Mouse (Mus musculus) layer of hippocampus, postnatal 36 days (tissue): Measurements from ENCODE around the gene Hk1. TPM values are rescaled to one million over a fixed set of nuclear protein-coding genes. Genes with fewer than 3 reads are reported as not detected.
A peak's percentile ranks its signal among the peaks of the same experiment; 100 is the strongest.

Experiments
- DNase-seq, 2 experiments: peaks; one replicate each; pipeline ENCODE4 v3.0.0; 2022
- total RNA-seq, 2 experiments: library from RNA; stranded (reverse); gene quantifications; 2 replicates each; pipeline ENCODE4 v1.2.3; 2021

Hk1 gene
- total RNA-seq, 2 experiments from 2014 or later = 287 to 297 TPM

- no peak for DNase-seq
Observed at GRCm38 (mm10) chr10:62264299-62264698, 115.4 kb downstream of the Hk1 start.

- peak; percentile 35 to 42 for DNase-seq
Observed at GRCm38 (mm10) chr10:62261115-62261886, 118.4 kb downstream of the Hk1 start.

GRCm38 (mm10) chr10:62258298-62258697 is 121.4 kb downstream of the Hk1 start:
- no peak for DNase-seq

GRCm38 (mm10) chr10:62252496-62253235 is 127.0 kb downstream of the Hk1 start:
- no peak for DNase-seq

GRCm38 (mm10) chr10:62252000-62252488 is 127.7 kb downstream of the Hk1 start, which contains the start of gene Tacr2:
Tacr2 (plus strand) TSS chr10:62252438.
- no peak for DNase-seq

GRCm38 (mm10) chr10:62247815-62248214 is 131.9 kb downstream of the Hk1 start:
- DNase-seq = no peak

GRCm38 (mm10) chr10:62247156-62247555 is 132.6 kb downstream of the Hk1 start:
- DNase-seq = no peak

- no peak for DNase-seq
Observed at GRCm38 (mm10) chr10:62244067-62244466, 135.6 kb downstream of the Hk1 start.

- DNase-seq = peak in 1 of 2 experiments; percentile 37
Observed at GRCm38 (mm10) chr10:62242896-62243295, 136.8 kb downstream of the Hk1 start.

GRCm38 (mm10) chr10:62242358-62242757 is 137.3 kb downstream of the Hk1 start:
- no peak for DNase-seq

GRCm38 (mm10) chr10:62239270-62239669 is 140.4 kb downstream of the Hk1 start:
- no peak for DNase-seq

GRCm38 (mm10) chr10:62238688-62239087 is 141.0 kb downstream of the Hk1 start:
- no peak for DNase-seq

- no peak for DNase-seq
Observed at GRCm38 (mm10) chr10:62237205-62237604, 142.5 kb downstream of the Hk1 start.

GRCm38 (mm10) chr10:62236165-62236564 is 143.5 kb downstream of the Hk1 start:
- DNase-seq = no peak

GRCm38 (mm10) chr10:62231811-62232210 is 147.9 kb downstream of the Hk1 start:
- DNase-seq = no peak

- no peak for DNase-seq
Observed at GRCm38 (mm10) chr10:62231395-62231732, 148.3 kb downstream of the Hk1 start.

GRCm38 (mm10) chr10:62230708-62231394 is 148.9 kb downstream of the Hk1 start, which contains the start of gene Tspan15:
Tspan15 (minus strand) TSS chr10:62231251.
- DNase-seq = peak; percentile 87 to 89

GRCm38 (mm10) chr10:62228126-62228525 is 151.6 kb downstream of the Hk1 start:
- no peak for DNase-seq

- DNase-seq = no peak
Observed at GRCm38 (mm10) chr10:62225839-62226238, 153.9 kb downstream of the Hk1 start.

- DNase-seq = no peak
Observed at GRCm38 (mm10) chr10:62224231-62224630, 155.5 kb downstream of the Hk1 start.

- DNase-seq = no peak
Observed at GRCm38 (mm10) chr10:62222777-62223176, 156.9 kb downstream of the Hk1 start.

GRCm38 (mm10) chr10:62221647-62222046 is 158.1 kb downstream of the Hk1 start:
- no peak for DNase-seq
